Mouse (Mus musculus): Measurements from ENCODE around the gene Adra2c.

DNA sequence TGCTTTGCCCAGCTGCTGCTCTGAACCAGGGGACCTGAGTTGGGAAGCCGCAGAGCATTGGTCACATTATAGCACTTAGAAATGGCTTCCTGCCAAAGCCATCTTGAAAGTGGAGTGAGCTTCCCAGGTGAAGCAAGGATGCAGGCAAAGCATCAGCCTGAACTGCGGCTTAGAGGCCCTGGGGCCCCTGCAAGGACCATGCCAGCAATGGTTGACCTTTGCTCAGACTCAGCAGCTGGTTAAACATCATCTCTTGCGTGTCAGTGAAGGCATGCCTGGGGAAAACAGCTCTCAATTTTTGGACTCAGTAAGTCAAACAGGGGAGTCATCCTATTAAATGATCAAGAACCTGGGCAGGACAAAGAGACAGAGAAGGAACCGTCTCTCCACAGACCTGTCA is 40.4 kb upstream of the Adra2c start:
- TF ChIP-seq EP300 (IDR thresholded peaks at IDR 0.05; ENCODE audit: low read depth) = no peak
- TF ChIP-seq CTCF (IDR thresholded peaks at IDR 0.05; ENCODE audit: low read depth) = no peak

Measured in liver, embryonic 14.5 days (tissue).